Mouse (Mus musculus) cortical plate, adult 2 months (tissue): ENCODE measurements at regions not wholly inside any gene's neighbourhood (a gene's known extent, or its start where the extent isn't known, plus 50 kb on each side); places are given as distances from the start of the nearest gene placed in this dataset.

ENCODE experiments used
- CTCF ChIP-seq: fragments of 200-500 bp; IDR thresholded peaks from 2 replicates; pipeline ENCODE4 v1.5.1; 2011; ENCODE audit warnings: mild to moderate bottlenecking, control low read depth, low read length; ENCODE audit not compliant: insufficient read depth; ENCODE audit errors: extremely low read depth
- POLR2A ChIP-seq: fragments of 200-500 bp; IDR thresholded peaks from 2 replicates; pipeline ENCODE4 v1.6.1; 2011; ENCODE audit warnings: mild to moderate bottlenecking, low read length, control low read depth; ENCODE audit not compliant: insufficient read depth; ENCODE audit errors: extremely low read depth

DNA sequence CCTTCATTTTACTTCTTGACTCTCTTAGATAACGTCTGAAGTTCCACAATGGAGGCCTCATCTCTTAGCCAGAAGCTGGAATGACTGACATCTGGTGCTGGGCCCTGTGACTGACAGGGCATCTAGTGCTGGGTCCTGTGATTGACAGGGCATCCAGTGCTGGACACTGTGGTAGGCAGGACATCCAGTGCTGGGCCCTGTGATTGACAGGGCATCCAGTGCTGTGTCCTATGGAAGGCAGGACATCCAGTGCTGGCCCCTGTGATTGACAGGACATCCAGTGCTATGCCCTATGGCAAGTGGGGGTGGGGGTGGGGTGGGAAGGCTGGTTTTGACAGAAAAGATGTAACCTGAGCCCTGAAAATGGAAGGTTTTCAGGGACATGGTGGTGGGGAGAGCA lies 52.1 kb upstream of the Lmo2 start:
- TF ChIP-seq POLR2A, result no peak
- no peak for TF ChIP-seq CTCF
